Mouse (Mus musculus) left cerebral cortex, postnatal 14 days (tissue): ENCODE data around the gene 1110032A03Rik. TPM values are rescaled to one million over a fixed set of nuclear protein-coding genes. Genes with fewer than 3 reads are reported as not detected.

Experiments used
- DNase-seq, 2 experiments: peaks; one replicate each; pipeline ENCODE4 v3.0.0; 2021 to 2022; ENCODE audit warnings: low spot score in 2 of 2, mixed read lengths in 1 of 2
- intact Hi-C: fragments of 180-260 bp; cut with DNase I; formaldehyde crosslinking; loops from one replicate; pipeline ENCODE4 v1.15.1; 2025
- total RNA-seq, 2 experiments: library from RNA; stranded (reverse); gene quantifications; 2 replicates each; pipeline ENCODE4 v1.2.3; 2021

1110032A03Rik gene
- total RNA-seq, 2 experiments from 2014 or later, result 29.2 to 30.4 TPM

- no peak for DNase-seq
- intact Hi-C loops, result no loop called here
These were observed 32.6 kb downstream of the 1110032A03Rik start for GRCm38 (mm10) chr9:50742744-50743143.

- DNase-seq, result no peak
- intact Hi-C loops, result no loop called here
These were observed 33.1 kb downstream of the 1110032A03Rik start for GRCm38 (mm10) chr9:50742261-50742660.

DNA sequence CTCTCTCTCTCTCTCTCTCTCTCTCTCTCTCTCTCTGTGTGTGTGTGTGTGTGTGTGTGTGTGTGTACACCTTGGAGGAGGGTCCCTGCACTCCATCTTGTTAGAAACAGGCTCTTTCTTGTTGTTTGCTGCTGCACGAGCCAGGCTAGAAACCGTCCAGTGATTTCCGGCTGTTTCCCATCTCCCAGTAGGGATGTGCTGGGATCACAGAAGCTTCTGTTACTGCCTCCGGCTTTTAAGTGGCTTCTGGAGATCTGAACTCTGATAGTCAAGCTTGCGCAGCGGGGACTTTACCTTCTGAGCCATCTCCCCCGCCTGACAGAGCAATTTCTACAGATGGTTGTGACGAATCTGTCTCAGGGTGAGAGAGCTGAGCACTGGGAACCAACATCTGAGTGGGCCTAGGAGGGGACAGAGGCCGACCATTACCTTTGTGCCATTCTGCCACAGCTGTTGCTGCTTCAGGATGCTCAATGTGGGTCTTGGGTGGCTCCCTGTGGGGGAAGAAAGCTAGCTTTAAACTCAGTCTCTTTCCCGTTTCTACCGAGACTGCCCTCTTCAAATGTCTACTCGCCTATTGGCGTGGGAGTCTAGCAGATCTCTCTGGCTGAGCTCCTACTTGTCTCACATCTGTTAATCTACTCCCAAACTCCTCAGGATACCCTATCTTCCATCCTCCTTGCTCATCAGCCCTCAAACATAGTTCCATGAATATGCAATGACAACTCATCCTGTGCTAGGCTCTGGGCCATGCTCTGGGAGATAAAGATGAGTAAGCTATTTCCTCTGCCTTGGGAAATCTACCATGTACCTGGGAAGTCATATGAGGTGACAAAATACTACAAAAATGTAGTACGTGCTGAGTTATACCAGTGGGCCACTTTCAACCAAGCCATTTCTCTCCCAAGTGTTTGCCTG, 34.2 kb downstream of the 1110032A03Rik start:
- intact Hi-C loops, result no loop called here
- DNase-seq, result no peak

- intact Hi-C loops, result no loop called here
- DNase-seq, result peak; percentile 90 to 93
These were observed 36.1 kb downstream of the 1110032A03Rik start, which contains the start of gene Dixdc1 for GRCm38 (mm10) chr9:50738914-50739870. Dixdc1 (minus strand) TSS chr9:50739517.

DNA sequence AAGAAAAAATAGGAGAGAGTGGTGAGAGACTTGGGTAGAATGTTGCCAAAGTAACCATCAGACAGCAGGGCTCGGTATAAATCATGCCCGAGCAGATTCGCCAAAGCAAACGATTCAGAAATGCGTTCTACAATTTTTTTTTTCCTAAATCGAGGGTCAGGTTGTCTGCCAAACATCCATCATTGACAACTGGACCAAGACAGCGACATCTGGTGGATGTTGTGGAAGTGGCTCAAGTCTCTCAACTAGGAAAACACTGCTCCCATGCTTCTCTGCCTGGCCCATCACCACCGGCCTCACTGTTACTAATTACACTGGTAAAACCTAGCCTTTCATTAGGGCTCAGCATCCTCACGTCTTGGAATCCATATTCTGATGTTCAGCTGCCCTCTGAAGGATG, 40.3 kb downstream of the 1110032A03Rik start:
- DNase-seq, result peak in 1 of 2 experiments; percentile 61
- intact Hi-C loops, result loop anchor here (5.0 kb wide), 1 partner anchor 38 kb away; no protein-coding TSS in a partner anchor

DNA sequence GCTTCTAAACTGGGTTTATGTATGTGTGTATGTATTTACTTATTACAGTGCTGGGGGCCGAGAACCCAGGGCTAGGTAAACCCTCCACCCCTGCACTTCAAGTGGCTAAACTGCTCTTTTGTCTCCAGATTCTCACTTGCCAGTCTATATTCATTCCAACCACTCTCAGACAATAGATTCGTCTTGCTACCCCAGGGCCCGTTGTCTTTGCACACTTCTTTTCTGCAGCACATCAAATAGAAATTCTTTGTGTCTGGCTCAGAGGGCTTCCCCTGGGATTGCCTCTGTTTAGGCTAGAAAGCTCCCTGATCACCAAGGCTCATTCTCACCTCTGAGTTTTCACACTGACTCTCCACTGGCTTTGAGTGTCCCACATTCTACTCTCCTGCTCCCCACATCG, 42.8 kb downstream of the 1110032A03Rik start:
- intact Hi-C loops, result loop anchor here (5.0 kb wide), 1 partner anchor 35 kb away; no protein-coding TSS in a partner anchor

GRCm38 (mm10) chr9:50729600-50729999, 45.7 kb downstream of the 1110032A03Rik start:
- intact Hi-C loops, result no loop called here
- no peak for DNase-seq

More for the DNA sequence above, 42.8 kb downstream of the 1110032A03Rik start:
- DNase-seq, result no peak

DNA sequence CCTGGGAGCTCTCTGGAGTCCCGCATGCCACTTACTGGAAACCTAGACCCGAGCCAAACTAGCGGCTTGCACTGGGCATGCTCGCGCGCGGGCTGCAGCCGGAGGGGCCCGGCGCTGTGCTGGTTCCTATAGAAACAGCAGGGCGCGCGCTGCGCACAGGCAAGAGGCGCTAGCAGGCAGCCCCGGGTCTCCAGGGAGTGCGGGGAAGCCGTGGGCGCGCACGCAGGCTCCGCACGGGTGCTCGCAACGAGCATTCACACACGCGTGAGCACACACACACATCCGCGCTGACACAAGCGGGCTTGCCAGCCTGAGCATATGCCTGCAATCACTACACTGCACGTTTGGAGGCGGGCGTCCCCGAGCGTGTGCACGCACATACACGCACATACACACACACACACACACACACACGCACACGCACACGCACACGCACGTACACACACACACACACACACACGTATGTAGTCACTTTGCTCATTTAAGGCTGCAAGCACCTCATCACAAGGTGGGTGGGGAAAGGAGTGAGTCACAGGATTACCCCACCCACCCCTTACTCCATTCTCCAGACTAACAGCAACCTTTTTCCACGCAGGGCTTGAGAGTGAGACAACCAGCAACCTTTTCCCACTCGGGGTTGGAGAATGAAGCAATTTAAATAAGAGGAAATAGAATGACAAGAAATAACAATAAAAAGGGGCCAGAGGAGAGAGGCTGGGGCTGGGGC, 47.2 kb downstream of the 1110032A03Rik start:
- intact Hi-C loops, result no loop called here

GRCm38 (mm10) chr9:50727171-50727924, 48.0 kb downstream of the 1110032A03Rik start:
- DNase-seq, result peak; percentile 72 to 73
- intact Hi-C loops, result no loop called here

More for the DNA sequence above, 47.2 kb downstream of the 1110032A03Rik start:
- DNase-seq, result peak; percentile 91 to 96

DNA sequence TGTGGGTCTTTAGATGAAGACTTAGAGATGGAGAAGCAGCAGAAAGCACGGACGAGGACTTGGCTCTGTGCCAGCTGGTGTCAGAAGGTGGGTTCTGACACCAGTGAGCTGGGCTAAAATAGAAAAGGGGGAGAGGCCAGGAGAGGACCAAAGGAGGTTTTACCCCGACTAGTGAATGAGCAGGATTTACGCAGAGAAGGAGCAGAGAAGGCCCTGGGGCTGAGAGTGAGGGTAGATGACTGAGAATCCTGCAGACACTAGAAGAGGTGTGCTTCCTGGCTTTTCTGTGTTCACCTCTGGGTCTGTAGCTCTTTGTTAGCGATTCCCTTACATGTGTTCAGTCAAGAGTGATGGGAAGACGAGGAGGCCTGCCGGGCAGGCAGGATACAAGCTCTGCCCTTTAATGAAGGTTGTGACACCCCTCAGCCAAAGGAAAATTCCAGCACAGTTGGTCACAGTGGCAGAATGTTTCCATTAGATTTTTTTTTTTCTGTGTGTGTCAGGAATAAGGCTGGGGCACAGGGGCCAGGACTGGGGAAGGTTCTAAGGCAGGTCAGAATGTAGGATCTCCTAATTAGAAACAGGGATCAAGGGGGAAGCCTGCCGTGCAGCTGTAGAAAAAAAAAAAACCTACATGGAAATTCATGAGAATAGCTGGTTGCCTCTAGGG, 49.3 kb downstream of the 1110032A03Rik start:
- no peak for DNase-seq
- intact Hi-C loops, result no loop called here

DNA sequence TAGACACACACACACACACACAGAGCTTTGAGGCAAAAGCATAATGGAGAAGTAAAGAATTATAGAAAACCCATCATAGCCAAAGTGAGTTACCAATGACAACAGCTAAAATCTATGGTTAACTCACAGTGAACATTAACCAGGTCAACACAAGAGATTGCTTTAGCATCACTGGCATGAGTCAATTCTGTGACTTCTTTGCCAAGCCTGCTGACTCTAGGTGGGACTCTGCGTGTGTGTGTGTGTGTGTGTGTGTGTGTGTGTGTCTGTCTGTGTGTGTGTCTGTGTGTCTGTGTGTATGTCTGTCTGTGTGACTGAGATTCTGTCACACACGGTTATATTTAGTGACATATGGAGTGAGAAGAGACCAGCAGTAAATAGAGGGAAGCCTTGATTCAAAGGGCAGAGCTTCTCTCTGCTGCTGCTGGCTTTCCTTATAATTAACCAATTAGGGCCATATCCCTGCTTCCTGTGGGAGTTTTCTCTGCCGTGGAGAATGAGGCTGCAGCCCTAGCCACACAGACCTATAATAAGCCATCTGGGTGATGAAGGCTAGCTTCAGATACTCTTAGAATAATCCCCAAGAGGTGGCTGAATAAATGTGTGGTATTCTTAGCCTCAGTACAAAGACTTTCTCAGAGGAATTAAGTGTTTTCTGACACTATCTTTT, 50.5 kb downstream of the 1110032A03Rik start:
- intact Hi-C loops, result no loop called here
- DNase-seq, result no peak

GRCm38 (mm10) chr9:50724147-50724546, 51.2 kb downstream of the 1110032A03Rik start:
- DNase-seq, result no peak

GRCm38 (mm10) chr9:50723406-50723805, 51.9 kb downstream of the 1110032A03Rik start:
- DNase-seq, result peak; percentile 58 to 78
- intact Hi-C loops, result no loop called here

More at GRCm38 (mm10) chr9:50724147-50724546, 51.2 kb downstream of the 1110032A03Rik start:
- intact Hi-C loops, result no loop called here

- no peak for DNase-seq
- intact Hi-C loops, result no loop called here
These were observed 52.8 kb downstream of the 1110032A03Rik start for GRCm38 (mm10) chr9:50722451-50722911.

DNA sequence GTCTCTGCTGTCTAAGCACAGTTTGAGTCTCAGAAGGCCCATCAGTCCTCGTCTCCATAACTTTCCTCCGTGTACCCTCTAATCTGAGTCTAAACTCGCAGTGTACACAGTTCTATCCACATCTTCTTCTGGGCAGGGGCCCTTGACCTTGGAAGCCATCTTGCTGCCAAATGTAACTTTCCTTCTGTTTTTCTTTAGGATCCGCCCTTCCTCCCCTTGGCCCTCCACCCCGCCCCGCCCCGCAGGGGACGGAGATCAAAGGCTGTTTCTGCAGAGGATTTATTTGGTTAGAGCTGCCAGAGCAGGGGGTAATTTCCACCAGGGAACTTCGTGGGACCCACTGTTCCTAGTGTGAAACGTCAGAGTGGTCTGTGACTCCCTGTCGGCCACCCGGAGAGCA, 54.3 kb downstream of the 1110032A03Rik start:
- intact Hi-C loops, result no loop called here
- no peak for DNase-seq

DNA sequence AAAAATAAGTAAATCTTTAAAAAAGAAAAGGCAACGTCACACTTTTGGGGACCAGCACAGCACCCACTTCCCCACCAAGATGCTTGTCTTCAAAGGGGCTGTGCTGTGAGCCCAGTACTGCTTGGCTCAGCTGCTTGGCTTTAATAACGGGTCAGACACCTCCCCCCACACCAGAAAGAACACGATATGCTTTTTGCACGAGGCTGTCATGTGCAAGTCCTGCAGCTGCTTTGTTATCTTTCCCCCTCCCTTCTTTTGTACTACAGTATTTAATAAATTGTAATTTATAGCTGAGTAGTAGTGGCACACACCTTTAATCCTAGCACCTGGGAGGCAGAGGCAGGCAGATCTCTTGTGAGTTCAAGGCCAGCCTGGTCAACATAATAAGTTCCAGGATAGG, 56.4 kb downstream of the 1110032A03Rik start:
- no peak for DNase-seq
- intact Hi-C loops, result no loop called here

DNA sequence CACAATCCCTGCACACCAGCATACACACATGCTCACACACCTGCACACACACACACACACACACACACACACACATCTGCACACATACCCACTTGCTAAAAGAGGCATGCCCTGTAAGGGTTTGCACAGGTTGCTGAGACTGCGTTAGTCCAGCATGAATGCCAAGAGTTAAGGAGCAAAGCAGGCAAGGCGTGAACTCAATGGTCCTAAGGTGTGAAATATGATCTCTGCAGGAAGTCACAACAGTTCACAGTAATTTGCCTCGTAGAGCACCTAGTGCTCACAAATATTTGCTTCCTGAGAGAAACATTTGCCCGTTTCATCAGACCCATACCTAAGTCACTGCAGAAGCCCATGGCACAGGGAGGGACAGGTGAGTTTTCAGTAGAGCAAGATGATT, 61.1 kb downstream of the 1110032A03Rik start:
- no peak for DNase-seq
- intact Hi-C loops, result no loop called here
